Mouse (Mus musculus) liver, postnatal 0 days (tissue): ENCODE data around the gene Rbp2. TPM values are rescaled to one million over a fixed set of nuclear protein-coding genes. Genes with fewer than 3 reads are reported as not detected.

ENCODE experiments used
- ATAC-seq: fragments of 200-750 bp; cut with Nextera tagmentation; 2 replicates; pipeline ENCODE4 v1.8.0; 2017; ENCODE audit warnings: mild to moderate bottlenecking, moderate library complexity
- DNase-seq: peaks from one replicate; pipeline ENCODE4 v3.0.0-alpha.2; 2016
- H3K27ac ChIP-seq: fragments of 300-500 bp; sonication (generic); 2 replicates; pipeline ENCODE4 v1.5.1; 2014; ENCODE audit warnings: antibody characterized with exemption, moderate library complexity, mild to moderate bottlenecking, low read depth
- H3K27me3 ChIP-seq: fragments of 300-500 bp; sonication (generic); 2 replicates; pipeline ENCODE4 v1.6.1; 2014; ENCODE audit warnings: low read length, control low read depth, mixed read lengths; ENCODE audit not compliant: insufficient read depth
- H3K36me3 ChIP-seq: fragments of 300-500 bp; sonication (generic); replicated peaks from 2 replicates; pipeline ENCODE4 v1.6.1; 2014; ENCODE audit warnings: mild to moderate bottlenecking, control low read depth, low read length, moderate library complexity, mixed read lengths; ENCODE audit not compliant: insufficient read depth
- H3K4me1 ChIP-seq: fragments of 300-500 bp; sonication (generic); 2 replicates; pipeline ENCODE4 v1.6.1; 2014; ENCODE audit warnings: antibody characterized with exemption, mild to moderate bottlenecking, control low read depth; ENCODE audit not compliant: insufficient read depth
- H3K4me2 ChIP-seq: fragments of 300-500 bp; sonication (generic); 2 replicates; pipeline ENCODE4 v1.6.1; 2014; ENCODE audit warnings: low read depth, mild to moderate bottlenecking, low read length, moderate library complexity, mixed read lengths
- H3K4me3 ChIP-seq: fragments of 300-500 bp; sonication (generic); 2 replicates; pipeline ENCODE4 v1.5.1; 2014; ENCODE audit warnings: low read depth, low read length
- H3K9ac ChIP-seq: fragments of 300-500 bp; sonication (generic); replicated peaks from 2 replicates; pipeline ENCODE4 v1.6.1; 2014; ENCODE audit warnings: mild to moderate bottlenecking, moderate library complexity
- H3K9me3 ChIP-seq: fragments of 300-500 bp; sonication (generic); 2 replicates; pipeline ENCODE4 v1.6.1; 2016; ENCODE audit warnings: mild to moderate bottlenecking, control low read depth, low read length, mixed read lengths
- CTCF ChIP-seq: sonication (generic); IDR thresholded peaks from 2 replicates; pipeline ENCODE4 v1.5.1; 2016; ENCODE audit warnings: antibody characterized with exemption, low read depth
- EP300 ChIP-seq: IDR thresholded peaks from 2 replicates; pipeline ENCODE4 v1.6.1; 2016; ENCODE audit warnings: antibody characterized with exemption, low read depth, mild to moderate bottlenecking
- WGBS: fragments of 180-500 bp; shearing (Covaris S2); extraction: QIAGEN DNeasy Blood & Tissue Kit; methylation state at CpG from one replicate; pipeline ENCODE4 v1.1.7; 2014; ENCODE audit not compliant: insufficient replicate concordance; 5-methylcytosine and 5-hydroxymethylcytosine counted together
- polyA plus RNA-seq: library from polyadenylated mRNA; unstranded; fragments of >200 nt; fragmentation: Nextera tagmentation; extraction: Ambion mirVana; gene quantifications from 2 replicates; pipeline ENCODE4 v1.2.1, GENCODE M21; 2015

Rbp2 gene
- polyA plus RNA-seq, 1 experiment from 2014 or later, result 94.5 TPM

- H3K27me3 ChIP-seq, result no peaks in the 10 kb centered on the region
- TF ChIP-seq EP300, result 0 out of 2 replicates have a peak, but pooled peaks have one; percentile 31
- TF ChIP-seq CTCF, result no peak
- WGBS, result 26% methylated on average over 4 of the region's 4 CpGs
- H3K36me3 ChIP-seq, result no peaks in the 10 kb centered on the region
- H3K4me3 ChIP-seq, result no peak overlapping the region
- DNase-seq (peak; percentile 45), ATAC-seq (peak; percentile 90)
- peaks cover 40% of the 10 kb centered on the region for H3K4me1 ChIP-seq
- peak overlapping the region; percentile 69 for H3K27ac ChIP-seq
- no peak overlapping the region for H3K9ac ChIP-seq
- no peaks in the 10 kb centered on the region for H3K9me3 ChIP-seq
- peak overlapping the region; percentile 55; the same call in 1 of the 2 replicates for H3K4me2 ChIP-seq
These were observed 4.2 kb downstream of the Rbp2 start for GRCm38 (mm10) chr9:98490128-98490527.

GRCm38 (mm10) chr9:98491071-98491470, 5.2 kb downstream of the Rbp2 start:
- no peak overlapping the region for H3K9ac ChIP-seq
- H3K27ac ChIP-seq, result peak overlapping the region; percentile 69
- no peaks in the 10 kb centered on the region for H3K9me3 ChIP-seq
- no peak for ATAC-seq
- no peaks in the 10 kb centered on the region for H3K36me3 ChIP-seq
- no peak overlapping the region for H3K4me3 ChIP-seq
- peaks cover 40% of the 10 kb centered on the region for H3K4me1 ChIP-seq
- peak overlapping the region; percentile 55 for H3K4me2 ChIP-seq
- H3K27me3 ChIP-seq, result no peaks in the 10 kb centered on the region
- TF ChIP-seq EP300 (no peak), CTCF (no peak)
- peak; percentile 41 for DNase-seq
- WGBS, result 72% methylated on average over 5 of the region's 5 CpGs

- H3K4me2 ChIP-seq, result peak overlapping the region; percentile 55
- 30% methylated on average over 5 of the region's 5 CpGs for WGBS
- H3K4me3 ChIP-seq, result no peak overlapping the region
- DNase-seq (no peak), ATAC-seq (peak; percentile 3; the same call in 1 of the 2 replicates)
- H3K9ac ChIP-seq, result no peak overlapping the region
- no peaks in the 10 kb centered on the region for H3K9me3 ChIP-seq
- peak overlapping the region; percentile 29; the same call in 1 of the 2 replicates for H3K27ac ChIP-seq
- TF ChIP-seq CTCF (no peak), EP300 (no peak)
- no peaks in the 10 kb centered on the region for H3K36me3 ChIP-seq
- peaks cover 40% of the 10 kb centered on the region for H3K4me1 ChIP-seq
- no peaks in the 10 kb centered on the region for H3K27me3 ChIP-seq
These were observed 6.3 kb downstream of the Rbp2 start for GRCm38 (mm10) chr9:98492212-98492611.

GRCm38 (mm10) chr9:98492821-98493220, 6.9 kb downstream of the Rbp2 start:
- Histone ChIP-seq H3K36me3 (no peaks in the 10 kb centered on the region), H3K9ac (no peak overlapping the region), H3K27ac (peak overlapping the region; percentile 29; the same call in 1 of the 2 replicates), H3K9me3 (no peaks in the 10 kb centered on the region), H3K4me1 (peaks cover 40% of the 10 kb centered on the region), H3K4me3 (no peak overlapping the region), H3K27me3 (no peaks in the 10 kb centered on the region), H3K4me2 (peak overlapping the region; percentile 55)
- no peak for TF ChIP-seq EP300
- no peak for TF ChIP-seq CTCF
- no peak for ATAC-seq
- WGBS, result 58% methylated on average over 1 of the region's 1 CpGs
- no peak for DNase-seq

GRCm38 (mm10) chr9:98497157-98497556, 11.2 kb downstream of the Rbp2 start:
- Histone ChIP-seq H3K9me3 (no peaks in the 10 kb centered on the region), H3K4me1 (peaks cover 18% of the 10 kb centered on the region), H3K27me3 (no peaks in the 10 kb centered on the region), H3K4me3 (no peak overlapping the region), H3K9ac (no peak overlapping the region), H3K36me3 (no peaks in the 10 kb centered on the region), H3K27ac (no peak overlapping the region), H3K4me2 (no peak overlapping the region)
- TF ChIP-seq CTCF (no peak), EP300 (no peak)
- WGBS, result 25% methylated on average over 7 of the region's 7 CpGs
- ATAC-seq (no peak), DNase-seq (no peak)

- no peak overlapping the region for H3K4me3 ChIP-seq
- TF ChIP-seq EP300, result no peak
- no peak for TF ChIP-seq CTCF
- no peaks in the 10 kb centered on the region for H3K27me3 ChIP-seq
- peaks cover 10% of the 10 kb centered on the region for H3K4me1 ChIP-seq
- DNase-seq (no peak), ATAC-seq (no peak)
- no peak overlapping the region for H3K27ac ChIP-seq
- H3K9me3 ChIP-seq, result no peaks in the 10 kb centered on the region
- H3K9ac ChIP-seq, result no peak overlapping the region
- 0 out of 2 replicates have a peak, but pooled peaks cover 1% of the 10 kb centered on the region for H3K36me3 ChIP-seq
- no peak overlapping the region for H3K4me2 ChIP-seq
- WGBS, result 48% methylated on average over 6 of the region's 6 CpGs
These were observed 12.1 kb downstream of the Rbp2 start for GRCm38 (mm10) chr9:98497990-98498389.
